Mouse (Mus musculus) liver, embryonic 13.5 days (tissue): ENCODE data around the gene 2310046K23Rik. TPM values are rescaled to one million over a fixed set of nuclear protein-coding genes. Genes with fewer than 3 reads are reported as not detected.
"Not testable (repeated sequence)": the region's sequence is repeated elsewhere in the genome, so short reads cannot be mapped to it uniquely, and the experiment has no call there.

Experiments
- ATAC-seq: fragments of 200-750 bp; cut with Nextera tagmentation; 2 replicates; pipeline ENCODE4 v1.8.0; 2017; ENCODE audit warnings: low read depth, mild to moderate bottlenecking, moderate number of reproducible peaks, moderate library complexity
- DNase-seq: peaks from one replicate; pipeline ENCODE4 v3.0.0; 2022
- H3K27ac ChIP-seq: fragments of 300-500 bp; sonication (generic); 2 replicates; pipeline ENCODE4 v1.5.1; 2015; ENCODE audit warnings: moderate library complexity, mild to moderate bottlenecking, inconsistent platforms
- H3K27me3 ChIP-seq: fragments of 300-500 bp; sonication (generic); 2 replicates; pipeline ENCODE4 v1.6.1; 2015; ENCODE audit warnings: mild to moderate bottlenecking, inconsistent platforms
- H3K36me3 ChIP-seq: fragments of 300-500 bp; sonication (generic); 2 replicates; pipeline ENCODE4 v1.6.1; 2015; ENCODE audit warnings: mild to moderate bottlenecking, inconsistent platforms
- H3K4me1 ChIP-seq: fragments of 300-500 bp; sonication (generic); replicated peaks from 2 replicates; pipeline ENCODE4 v1.6.1; 2015; ENCODE audit warnings: inconsistent platforms
- H3K4me2 ChIP-seq: fragments of 300-500 bp; sonication (generic); 2 replicates; pipeline ENCODE4 v1.6.1; 2015; ENCODE audit warnings: inconsistent platforms, mild to moderate bottlenecking, moderate library complexity
- H3K4me3 ChIP-seq: fragments of 300-500 bp; sonication (generic); replicated peaks from 2 replicates; pipeline ENCODE4 v1.5.1; 2015; ENCODE audit warnings: mild to moderate bottlenecking, inconsistent platforms
- H3K9ac ChIP-seq: fragments of 300-500 bp; sonication (generic); 2 replicates; pipeline ENCODE4 v1.6.1; 2015; ENCODE audit warnings: mild to moderate bottlenecking, inconsistent platforms
- H3K9me3 ChIP-seq: fragments of 300-500 bp; sonication (generic); replicated peaks from 2 replicates; pipeline ENCODE4 v1.6.1; 2016; ENCODE audit warnings: inconsistent platforms
- WGBS: fragments of 180-500 bp; shearing (Covaris S2); methylation state at CpG from one replicate; pipeline ENCODE4 v1.1.7; 2015; ENCODE audit not compliant: insufficient replicate concordance; 5-methylcytosine and 5-hydroxymethylcytosine counted together
- polyA plus RNA-seq: library from polyadenylated mRNA; unstranded; fragments of >200 nt; fragmentation: Nextera tagmentation; extraction: Ambion mirVana; gene quantifications from 2 replicates; pipeline ENCODE4 v1.2.1, GENCODE M21; 2015

Gene 2310046K23Rik
- polyA plus RNA-seq, 1 experiment from 2014 or later: not detected

- Histone ChIP-seq H3K9me3 (no peaks in the 10 kb centered on the region), H3K27me3 (no peaks in the 10 kb centered on the region), H3K4me3 (no peak overlapping the region), H3K27ac (no peak overlapping the region), H3K36me3 (no peaks in the 10 kb centered on the region), H3K9ac (no peak overlapping the region), H3K4me1 (no peaks in the 10 kb centered on the region), H3K4me2 (no peak overlapping the region)
- no peak for ATAC-seq
- no peak for DNase-seq
Observed at GRCm38 (mm10) chr3:92503528-92503927, 30.8 kb downstream of the 2310046K23Rik start.

- Histone ChIP-seq H3K27me3 (no peaks in the 10 kb centered on the region), H3K4me2 (no peak within 1 kb of the TSS), H3K36me3 (no peaks in the 10 kb centered on the region), H3K9me3 (no peaks in the 10 kb centered on the region), H3K4me3 (no peak within 1 kb of the TSS), H3K9ac (no peak within 1 kb of the TSS), H3K27ac (no peak within 1 kb of the TSS), H3K4me1 (no peaks in the 10 kb centered on the region)
- ATAC-seq (no peak), DNase-seq (no peak)
- WGBS: 63% methylated on average over 1 of the region's 1 CpGs
Observed at GRCm38 (mm10) chr3:92500393-92500792, 33.9 kb downstream of the 2310046K23Rik start, which contains the start of gene Sprr4. TSS of gene Sprr4 (minus strand) at chr3:92500493.

GRCm38 (mm10) chr3:92490262-92490661 is 44.0 kb downstream of the 2310046K23Rik start:
- not testable (repeated sequence) for H3K27me3 ChIP-seq, H3K27ac ChIP-seq, H3K9ac ChIP-seq, H3K4me1 ChIP-seq, H3K36me3 ChIP-seq, H3K4me2 ChIP-seq, H3K4me3 ChIP-seq, DNase-seq, H3K9me3 ChIP-seq, ATAC-seq

- Histone ChIP-seq H3K4me2 (no peak overlapping the region), H3K36me3 (no peaks in the 10 kb centered on the region), H3K4me1 (no peaks in the 10 kb centered on the region), H3K9me3 (no peaks in the 10 kb centered on the region), H3K4me3 (no peak overlapping the region), H3K27ac (no peak overlapping the region), H3K27me3 (no peaks in the 10 kb centered on the region), H3K9ac (no peak overlapping the region)
- WGBS: 22% methylated on average over 1 of the region's 1 CpGs
- DNase-seq: no peak
- ATAC-seq: no peak
Observed at GRCm38 (mm10) chr3:92486307-92486706, 48.0 kb downstream of the 2310046K23Rik start.

GRCm38 (mm10) chr3:92485863-92486262 is 48.4 kb downstream of the 2310046K23Rik start, which contains the start of gene Sprr1a:
TSS of gene Sprr1a (minus strand) at chr3:92485895.
- H3K4me1 ChIP-seq: no peaks in the 10 kb centered on the region
- ATAC-seq: no peak
- H3K9ac ChIP-seq: no peak within 1 kb of the TSS
- H3K4me3 ChIP-seq: no peak within 1 kb of the TSS
- no peaks in the 10 kb centered on the region for H3K9me3 ChIP-seq
- no peak for DNase-seq
- H3K27ac ChIP-seq: no peak within 1 kb of the TSS
- no peaks in the 10 kb centered on the region for H3K36me3 ChIP-seq
- no peak within 1 kb of the TSS for H3K4me2 ChIP-seq
- H3K27me3 ChIP-seq: no peaks in the 10 kb centered on the region

Other genes starting within 250 kb of the 2310046K23Rik start
- gene Sprr2a3, start 249.1 kb downstream of the 2310046K23Rik start, polyA plus RNA-seq: not detected in 2 replicates
- not detected in 2 replicates for gene Sprr2b, start 217.9 kb downstream of the 2310046K23Rik start, polyA plus RNA-seq
- not detected in 2 replicates for gene Sprr2d, start 195.4 kb downstream of the 2310046K23Rik start, polyA plus RNA-seq
- not detected in 2 replicates for gene Sprr2e, start 182.4 kb downstream of the 2310046K23Rik start, polyA plus RNA-seq
- not detected in 2 replicates for gene Sprr2f, start 169.3 kb downstream of the 2310046K23Rik start, polyA plus RNA-seq
- not detected in 2 replicates for gene Sprr2h, start 148.8 kb downstream of the 2310046K23Rik start, polyA plus RNA-seq
- not detected in 2 replicates for gene Sprr2i, start 126.5 kb downstream of the 2310046K23Rik start, polyA plus RNA-seq
- gene Sprr2j-ps, start 116.4 kb downstream of the 2310046K23Rik start, polyA plus RNA-seq: not detected in 2 replicates
- gene Gm9774, start 105.1 kb downstream of the 2310046K23Rik start, polyA plus RNA-seq: 9.1 and 10.0 TPM in 2 replicates
- not detected in 2 replicates for gene Sprr2k, start 101.9 kb downstream of the 2310046K23Rik start, polyA plus RNA-seq
- not detected in 2 replicates for gene Sprr1b, start 95.7 kb downstream of the 2310046K23Rik start, polyA plus RNA-seq
- not detected in 2 replicates for gene Sprr3, start 75.8 kb downstream of the 2310046K23Rik start, polyA plus RNA-seq
- not detected in 2 replicates for gene Sprr1a, start 48.6 kb downstream of the 2310046K23Rik start, polyA plus RNA-seq
- gene Sprr4, start 34.0 kb downstream of the 2310046K23Rik start, polyA plus RNA-seq: not detected in 2 replicates
- 0.05 and 0.10 TPM in 2 replicates for gene Ivl, start 39.2 kb upstream of the 2310046K23Rik start, polyA plus RNA-seq
- not detected in 2 replicates for gene Smcp, start 54.5 kb upstream of the 2310046K23Rik start, polyA plus RNA-seq
- gene 2210017I01Rik, start 73.0 kb upstream of the 2310046K23Rik start, polyA plus RNA-seq: not detected in 2 replicates
- gene Lce6a, start 87.1 kb upstream of the 2310046K23Rik start, polyA plus RNA-seq: not detected in 2 replicates
- not detected in 2 replicates for gene Lce1a1, start 113.8 kb upstream of the 2310046K23Rik start, polyA plus RNA-seq
- gene Lce1b, start 122.4 kb upstream of the 2310046K23Rik start, polyA plus RNA-seq: not detected in 2 replicates
- not detected in 2 replicates for gene Lce1a2, start 135.8 kb upstream of the 2310046K23Rik start, polyA plus RNA-seq
- gene Lce1c, start 144.7 kb upstream of the 2310046K23Rik start, polyA plus RNA-seq: not detected in 2 replicates
- gene Lce1d, start 152.7 kb upstream of the 2310046K23Rik start, polyA plus RNA-seq: not detected in 2 replicates
- gene Lce1e, start 174.6 kb upstream of the 2310046K23Rik start, polyA plus RNA-seq: not detected in 2 replicates
- gene Lce1f, start 185.8 kb upstream of the 2310046K23Rik start, polyA plus RNA-seq: not detected in 2 replicates
- not detected in 2 replicates for gene Gm38119, start 204.6 kb upstream of the 2310046K23Rik start, polyA plus RNA-seq
- gene Lce1g, start 217.8 kb upstream of the 2310046K23Rik start, polyA plus RNA-seq: not detected in 2 replicates
- gene Lce1h, start 230.6 kb upstream of the 2310046K23Rik start, polyA plus RNA-seq: not detected in 2 replicates
- gene Lce1i, start 244.4 kb upstream of the 2310046K23Rik start, polyA plus RNA-seq: not detected in 2 replicates